Mouse (Mus musculus) heart, embryonic 14.5 days (tissue): ENCODE results near the gene Olfr544. TPM values are rescaled to one million over a fixed set of nuclear protein-coding genes. Genes with fewer than 3 reads are reported as not detected.
"Not testable (repeated sequence)": the region's sequence is repeated elsewhere in the genome, so short reads cannot be mapped to it uniquely, and the experiment has no call there.

Source experiments
- ATAC-seq: fragments of 200-750 bp; cut with Nextera tagmentation; 2 replicates; pipeline ENCODE4 v1.8.0; 2017; ENCODE audit warnings: low read depth, moderate TSS enrichment; ENCODE audit not compliant: insufficient number of reproducible peaks, insufficient read depth, low FRiP score
- H3K27ac ChIP-seq, 2 experiments: fragments of 200-500 bp in 1 of 2; fragments of 300-500 bp in 1 of 2; sonication (generic) in 1 of 2; replicated peaks in 1 of 2; 2 replicates each; pipeline ENCODE4 v1.5.1; 2012 to 2014; ENCODE audit warnings: low read depth in 2 of 2, low read length in 2 of 2, control low read depth in 1 of 2, mild to moderate bottlenecking in 1 of 2, mixed read lengths in 1 of 2; ENCODE audit not compliant: control insufficient read depth in 1 of 2, insufficient read depth in 1 of 2
- H3K27me3 ChIP-seq: fragments of 300-500 bp; sonication (generic); 2 replicates; pipeline ENCODE4 v1.6.1; 2014; ENCODE audit warnings: mild to moderate bottlenecking, low read length, control low read depth; ENCODE audit not compliant: control insufficient read depth, insufficient read depth
- H3K36me3 ChIP-seq: fragments of 300-500 bp; sonication (generic); 2 replicates; pipeline ENCODE4 v1.6.1; 2014; ENCODE audit warnings: mild to moderate bottlenecking, control low read depth, low read length, mixed read lengths; ENCODE audit not compliant: control insufficient read depth, insufficient read depth
- H3K4me1 ChIP-seq, 2 experiments: fragments of 200-500 bp in 1 of 2; fragments of 300-500 bp in 1 of 2; sonication (generic) in 1 of 2; 2 replicates each; pipeline ENCODE4 v1.6.1; 2012 to 2014; ENCODE audit warnings: low read length in 2 of 2, control low read depth in 1 of 2, mixed read lengths in 1 of 2; ENCODE audit not compliant: control insufficient read depth in 2 of 2, insufficient read depth in 2 of 2
- H3K4me2 ChIP-seq: fragments of 300-500 bp; sonication (generic); 2 replicates; pipeline ENCODE4 v1.6.1; 2014; ENCODE audit warnings: mild to moderate bottlenecking, low read length
- H3K4me3 ChIP-seq, 2 experiments: fragments of 200-500 bp in 1 of 2; fragments of 300-500 bp in 1 of 2; sonication (generic) in 1 of 2; 2 replicates each; pipeline ENCODE4 v1.5.1; 2012 to 2014; ENCODE audit warnings: low read length in 2 of 2, mild to moderate bottlenecking in 2 of 2, control low read depth in 1 of 2, low read depth in 1 of 2, moderate library complexity in 1 of 2; ENCODE audit not compliant: control insufficient read depth in 1 of 2, insufficient read depth in 1 of 2
- H3K9ac ChIP-seq: fragments of 300-500 bp; sonication (generic); 2 replicates; pipeline ENCODE4 v1.6.1; 2014; ENCODE audit warnings: mild to moderate bottlenecking, low read length
- H3K9me3 ChIP-seq: fragments of 300-500 bp; sonication (generic); 2 replicates; pipeline ENCODE4 v1.6.1; 2016; ENCODE audit warnings: low read length, control low read depth; ENCODE audit not compliant: control insufficient read depth
- WGBS: fragments of 180-500 bp; shearing (Covaris S2); extraction: QIAGEN DNeasy Blood & Tissue Kit; methylation state at CpG from one replicate; pipeline ENCODE4 v1.1.7; 2014; 5-methylcytosine and 5-hydroxymethylcytosine counted together
- polyA plus RNA-seq: library from polyadenylated mRNA; unstranded; fragments of >200 nt; fragmentation: Nextera tagmentation; extraction: Ambion mirVana; gene quantifications from 2 replicates; pipeline ENCODE4 v1.2.1, GENCODE M21; 2014

Olfr544 gene
- polyA plus RNA-seq, 1 experiment from 2014 or later: 0.12 TPM

DNA sequence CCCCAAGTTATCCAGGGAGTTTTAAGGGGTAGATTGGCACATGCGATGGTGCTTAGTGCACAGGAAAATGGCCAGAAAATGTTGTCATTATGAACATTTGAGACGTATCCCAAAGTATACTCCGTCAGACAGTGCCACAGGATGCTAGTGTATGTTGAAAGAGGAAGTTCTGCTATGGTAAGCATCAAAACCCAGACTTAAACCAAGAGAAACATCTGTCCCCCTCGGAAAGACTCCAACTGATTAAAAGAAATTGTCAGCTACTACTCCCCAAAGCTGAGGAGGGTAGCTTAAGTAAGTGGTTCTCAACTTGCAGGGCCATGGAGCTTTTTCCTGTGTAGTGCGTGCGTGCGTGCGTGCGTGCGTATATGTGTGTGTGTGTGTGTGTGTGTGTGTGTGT is 23.8 kb upstream of the Olfr544 start:
- no peak for ATAC-seq
- Histone ChIP-seq H3K27ac (no peak overlapping the region), H3K4me2 (no peak overlapping the region), H3K9me3 (no peaks in the 10 kb centered on the region), H3K9ac (no peak overlapping the region), H3K4me1 (peaks cover 2 to 8% of the 10 kb centered on the region in 2 experiments; a peak in 3 of 4 replicates), H3K4me3 (no peak overlapping the region), H3K36me3 (no peaks in the 10 kb centered on the region), H3K27me3 (peaks cover 13% of the 10 kb centered on the region; the same call in 1 of the 2 replicates)
- WGBS: 86% methylated on average over 10 of the region's 10 CpGs

DNA sequence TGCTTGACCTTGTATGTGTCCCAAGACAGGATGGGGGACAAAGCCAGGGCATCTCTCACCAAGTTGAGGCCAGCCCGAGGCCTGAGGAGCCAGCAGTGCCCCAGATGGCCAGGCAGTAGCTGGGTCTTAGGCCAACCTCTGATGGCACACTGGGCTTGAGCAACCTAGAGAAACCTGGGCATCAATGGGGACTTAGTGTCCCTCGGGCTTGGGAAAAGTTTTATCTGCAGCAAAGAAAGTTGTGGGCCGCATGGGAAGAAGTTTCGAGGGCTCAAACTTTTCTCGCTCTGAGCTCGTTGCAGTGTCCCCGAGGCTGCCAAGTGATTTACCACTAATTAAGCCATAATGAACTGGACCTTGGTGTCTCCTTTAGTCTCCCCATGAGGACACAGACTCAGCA is 21.6 kb upstream of the Olfr544 start:
- H3K27ac ChIP-seq: no peak overlapping the region
- no peak overlapping the region for H3K4me2 ChIP-seq
- no peak overlapping the region for H3K9ac ChIP-seq
- H3K27me3 ChIP-seq: peaks cover 13% of the 10 kb centered on the region; the same call in 1 of the 2 replicates
- no peak overlapping the region for H3K4me3 ChIP-seq
- WGBS: 92% methylated on average over 7 of the region's 7 CpGs
- ATAC-seq: no peak
- H3K4me1 ChIP-seq: no peaks in the 10 kb centered on the region
- no peaks in the 10 kb centered on the region for H3K9me3 ChIP-seq
- H3K36me3 ChIP-seq: no peaks in the 10 kb centered on the region

GRCm38 (mm10) chr7:102508666-102509065 is 20.6 kb upstream of the Olfr544 start:
- no peak for ATAC-seq
- Histone ChIP-seq H3K9ac (no peak overlapping the region), H3K36me3 (no peaks in the 10 kb centered on the region), H3K27me3 (peaks cover 4% of the 10 kb centered on the region; the same call in 1 of the 2 replicates), H3K4me2 (no peak overlapping the region), H3K9me3 (no peaks in the 10 kb centered on the region), H3K27ac (no peak overlapping the region), H3K4me3 (no peak overlapping the region), H3K4me1 (no peaks in the 10 kb centered on the region)
- WGBS: 81% methylated on average over 6 of the region's 6 CpGs

GRCm38 (mm10) chr7:102508066-102508465 is 20.0 kb upstream of the Olfr544 start:
- Histone ChIP-seq H3K4me1 (no peaks in the 10 kb centered on the region), H3K36me3 (no peaks in the 10 kb centered on the region), H3K4me3 (no peak overlapping the region), H3K4me2 (no peak overlapping the region), H3K9ac (no peak overlapping the region), H3K27me3 (peaks cover 4% of the 10 kb centered on the region; the same call in 1 of the 2 replicates), H3K27ac (no peak overlapping the region), H3K9me3 (no peaks in the 10 kb centered on the region)
- no peak for ATAC-seq
- 81% methylated on average over 9 of the region's 9 CpGs for WGBS

DNA sequence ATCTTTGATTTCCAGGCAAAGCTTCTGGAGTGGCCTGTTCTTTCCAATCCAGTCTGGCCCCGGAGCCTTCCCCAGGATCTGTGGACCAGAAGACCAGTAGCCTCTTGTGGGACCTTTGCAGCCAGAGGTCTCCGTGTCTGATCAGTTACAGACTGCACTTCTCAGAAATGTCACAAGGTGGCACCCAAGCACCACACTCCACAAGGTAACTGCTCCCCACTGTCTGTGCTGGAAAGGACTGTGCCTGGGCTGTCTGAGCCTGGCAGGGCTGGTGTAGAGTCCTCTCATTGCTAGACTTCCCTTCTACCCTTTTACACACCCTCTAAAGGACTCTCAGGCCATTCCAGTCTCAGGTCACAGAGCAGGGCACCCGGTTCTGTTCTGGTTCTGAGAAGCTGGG is 18.7 kb upstream of the Olfr544 start:
- Histone ChIP-seq H3K9me3 (no peaks in the 10 kb centered on the region), H3K4me1 (no peaks in the 10 kb centered on the region), H3K9ac (no peak overlapping the region), H3K4me2 (no peak overlapping the region), H3K27me3 (peaks cover 4% of the 10 kb centered on the region; the same call in 1 of the 2 replicates), H3K36me3 (no peaks in the 10 kb centered on the region), H3K27ac (no peak overlapping the region), H3K4me3 (no peak overlapping the region)
- WGBS: 42% methylated on average over 3 of the region's 3 CpGs
- ATAC-seq: no peak

DNA sequence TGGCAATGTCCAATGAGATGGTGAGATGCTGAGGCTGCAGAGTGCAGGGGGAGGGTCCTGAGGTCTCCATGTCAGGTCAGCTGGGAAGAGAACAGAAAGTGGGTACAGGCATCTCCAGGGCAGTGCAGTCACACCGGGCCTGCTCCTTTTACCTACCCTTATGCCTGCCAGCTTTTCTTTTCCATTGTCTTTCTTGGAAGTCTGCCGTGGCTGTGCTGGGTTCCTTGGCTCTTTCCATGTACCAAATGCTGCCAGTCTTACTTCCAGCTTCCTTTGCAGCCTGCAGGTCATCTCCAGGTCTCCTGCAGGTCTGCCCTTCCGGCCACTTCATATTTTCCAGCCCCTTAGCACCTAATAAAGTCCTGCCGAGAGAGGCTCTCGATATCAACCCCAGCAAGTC is 13.9 kb upstream of the Olfr544 start:
- WGBS: 73% methylated on average over 5 of the region's 5 CpGs
- no peak for ATAC-seq
- no peaks in the 10 kb centered on the region for H3K27me3 ChIP-seq

DNA sequence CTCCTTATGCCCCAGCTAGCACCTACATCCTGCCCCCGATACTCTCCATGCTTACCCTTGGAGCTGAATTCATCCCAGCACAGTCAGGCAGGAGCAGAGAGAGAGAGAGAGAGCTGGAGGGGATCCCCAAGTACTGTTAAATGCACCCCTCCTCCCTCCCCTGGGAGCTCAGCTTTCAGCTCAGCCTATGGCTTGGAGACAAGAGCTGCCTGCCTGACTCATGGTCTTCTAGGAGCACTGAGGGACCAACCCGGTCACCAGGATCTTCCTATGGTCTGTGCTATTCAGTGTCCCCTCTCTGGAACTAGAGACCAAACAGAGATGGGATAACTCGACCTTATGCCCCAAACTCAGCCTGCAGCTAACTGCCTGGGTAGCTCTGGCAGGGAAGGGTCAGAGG is 11.4 kb upstream of the Olfr544 start, which contains the start of gene Olfr545:
Olfr545 (minus strand) TSS at position 101 of the 400 bp plus-strand sequence.
- WGBS: 66% methylated on average over 3 of the region's 3 CpGs
- Histone ChIP-seq H3K27me3 (no peaks in the 10 kb centered on the region), H3K4me1 (no peaks in the 10 kb centered on the region), H3K36me3 (no peaks in the 10 kb centered on the region), H3K9me3 (no peaks in the 10 kb centered on the region), H3K9ac (no peak within 1 kb of the TSS), H3K4me2 (no peak within 1 kb of the TSS), H3K4me3 (no peak within 1 kb of the TSS), H3K27ac (no peak within 1 kb of the TSS)
- ATAC-seq: no peak

More for the DNA sequence above, 13.9 kb upstream of the Olfr544 start:
- no peak overlapping the region for H3K4me3 ChIP-seq
- H3K4me2 ChIP-seq: no peak overlapping the region
- no peaks in the 10 kb centered on the region for H3K36me3 ChIP-seq
- H3K9me3 ChIP-seq: no peaks in the 10 kb centered on the region
- H3K9ac ChIP-seq: no peak overlapping the region
- H3K4me1 ChIP-seq: no peaks in the 10 kb centered on the region
- H3K27ac ChIP-seq: no peak overlapping the region

- H3K27ac ChIP-seq, ATAC-seq, H3K4me1 ChIP-seq, H3K4me2 ChIP-seq, H3K4me3 ChIP-seq, H3K36me3 ChIP-seq, H3K27me3 ChIP-seq, H3K9ac ChIP-seq, H3K9me3 ChIP-seq: not testable (repeated sequence)
- 48% methylated on average over 6 of the region's 7 CpGs for WGBS
Observed at GRCm38 (mm10) chr7:102494416-102494815, 6.3 kb upstream of the Olfr544 start.
